Mouse (Mus musculus): ENCODE results near the gene Tnpo3.

- TF ChIP-seq CTCF (conservative IDR thresholded peaks at IDR 0.05 in 1 of 2, IDR thresholded peaks at IDR 0.05 in 1 of 2; ENCODE audit: low read depth in 2 of 2, low read length in 2 of 2) (no peak), MEF2A (IDR thresholded peaks at IDR 0.05; ENCODE audit: borderline replicate concordance, low read depth, low read length) (no peak), CHD1 (IDR thresholded peaks at IDR 0.05; ENCODE audit: low read depth, low read length) (no peak), UBTF (IDR thresholded peaks at IDR 0.05; ENCODE audit: low read depth, low read length) (no peak), EP300 (IDR thresholded peaks at IDR 0.05; ENCODE audit: low read length) (no peak), JUND (conservative IDR thresholded peaks at IDR 0.05; ENCODE audit: low read depth, low read length) (no peak), GABPA (IDR thresholded peaks at IDR 0.05; ENCODE audit: insufficient replicate concordance, low read depth, low read length) (no peak), POLR2A (IDR thresholded peaks at IDR 0.05; ENCODE audit: low read depth, low read length) (no peak), MYC (IDR thresholded peaks at IDR 0.05; ENCODE audit: low read depth, low read length) (no peak)
These were observed 102.9 kb downstream of the Tnpo3 start for GRCm38 (mm10) chr6:29506834-29507233.
